Mouse (Mus musculus): ENCODE results near the gene Pdgfb. TPM values are rescaled to one million over a fixed set of nuclear protein-coding genes. Genes with fewer than 3 reads are reported as not detected.

The Pdgfb gene
- total RNA-seq, 4 experiments from 2014 or later, result 26.4 to 31.9 (median 28.1) TPM

DNA sequence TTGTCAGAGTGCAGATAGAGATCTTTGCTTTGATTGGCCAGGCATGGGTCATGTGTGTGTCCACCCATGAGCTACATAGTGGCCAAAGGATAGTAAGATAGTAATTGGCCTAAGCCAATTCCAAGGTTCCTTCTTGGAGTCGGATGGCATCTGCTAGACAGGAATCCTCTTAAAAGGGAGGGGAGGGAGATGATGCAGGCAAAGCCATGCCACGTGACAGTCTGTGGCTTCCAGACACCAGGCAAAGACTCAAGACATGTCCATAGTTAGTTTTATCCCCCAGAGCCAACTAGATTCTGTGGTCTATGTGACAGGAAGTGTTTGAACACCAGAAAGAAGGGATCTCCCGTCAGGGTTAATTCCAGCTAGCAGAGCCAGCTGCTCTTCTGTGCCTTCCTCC lies 56.4 kb downstream of the Pdgfb start:
- DNase-seq (ENCODE audit: low spot score in 2 of 2), result no peak

DNA sequence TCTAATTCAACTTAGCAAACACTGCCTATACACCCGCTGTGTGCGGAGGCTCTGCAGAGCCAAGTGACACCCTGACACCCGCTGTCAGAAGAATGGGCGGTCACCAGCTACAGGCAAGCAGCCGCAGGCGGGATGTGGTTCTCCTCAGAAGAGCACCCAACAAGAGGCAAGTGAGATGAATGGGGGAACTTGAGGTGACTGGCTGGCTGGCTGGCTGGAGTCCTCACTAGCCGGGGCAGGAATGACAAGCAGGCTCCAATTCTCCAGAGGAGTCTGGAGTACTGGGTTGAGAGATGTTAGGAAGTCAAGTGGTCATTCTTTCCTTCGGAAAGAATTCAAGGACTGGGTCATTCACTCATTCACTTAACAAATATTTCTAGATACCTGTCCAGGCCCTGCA lies 58.2 kb downstream of the Pdgfb start:
- no peak for DNase-seq (ENCODE audit: low spot score in 2 of 2)

DNA sequence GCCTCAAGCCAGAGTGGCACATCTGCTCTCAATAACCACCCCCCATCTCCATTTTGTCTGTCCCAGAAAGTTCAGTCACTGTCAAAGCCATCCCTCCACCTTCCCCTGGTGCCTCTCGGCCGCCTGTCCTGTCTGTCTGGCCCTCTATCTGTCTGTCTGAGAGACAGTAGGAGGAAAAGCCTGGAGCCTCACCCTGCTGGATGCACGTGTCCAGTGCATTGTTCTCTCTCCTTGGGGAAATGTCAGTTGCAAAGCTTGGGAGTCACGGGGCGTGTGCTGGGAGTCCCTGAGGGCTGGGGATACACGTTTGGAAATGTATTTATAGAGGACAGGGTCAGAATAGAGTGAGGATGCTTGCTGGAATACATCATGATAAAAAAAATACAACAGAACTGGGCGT lies 61.3 kb downstream of the Pdgfb start:
- no peak for DNase-seq (ENCODE audit: low spot score in 2 of 2)

DNA sequence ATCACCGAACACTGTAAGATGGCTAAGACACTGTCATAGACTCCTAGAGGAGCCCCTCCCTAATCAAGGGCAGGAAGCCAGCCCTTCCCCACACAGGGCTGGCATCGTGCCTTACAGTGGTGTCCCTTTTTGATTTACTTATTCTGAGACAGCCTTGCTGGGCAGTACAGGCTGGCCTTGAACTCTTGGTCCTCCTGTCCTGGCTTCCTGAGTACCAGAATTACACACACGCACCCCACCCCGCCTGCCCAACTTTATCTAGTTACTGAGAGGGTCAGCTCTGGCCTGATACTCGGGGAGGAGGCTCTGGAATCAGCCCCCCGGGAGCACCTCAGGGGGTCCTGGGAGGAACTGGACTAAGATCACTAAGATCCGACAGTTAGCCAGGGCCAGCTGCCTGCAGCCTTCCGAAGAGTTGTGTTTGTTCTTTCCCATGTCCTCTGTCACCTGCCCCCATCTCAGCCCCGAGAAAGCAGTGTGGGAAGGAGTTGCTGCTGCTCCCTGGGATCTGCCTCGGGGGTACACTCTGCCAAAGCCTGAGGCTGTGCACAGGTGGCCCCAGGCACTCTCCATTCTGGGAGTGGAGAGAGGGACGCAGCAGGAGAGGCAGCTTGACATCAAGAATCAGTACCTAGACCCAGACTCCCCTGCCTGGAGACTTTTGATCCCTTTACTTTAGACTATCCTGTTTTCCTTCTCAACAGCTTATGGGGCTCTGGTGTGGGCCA lies 62.1 kb downstream of the Pdgfb start:
- no peak for DNase-seq (ENCODE audit: low spot score in 2 of 2)

DNA sequence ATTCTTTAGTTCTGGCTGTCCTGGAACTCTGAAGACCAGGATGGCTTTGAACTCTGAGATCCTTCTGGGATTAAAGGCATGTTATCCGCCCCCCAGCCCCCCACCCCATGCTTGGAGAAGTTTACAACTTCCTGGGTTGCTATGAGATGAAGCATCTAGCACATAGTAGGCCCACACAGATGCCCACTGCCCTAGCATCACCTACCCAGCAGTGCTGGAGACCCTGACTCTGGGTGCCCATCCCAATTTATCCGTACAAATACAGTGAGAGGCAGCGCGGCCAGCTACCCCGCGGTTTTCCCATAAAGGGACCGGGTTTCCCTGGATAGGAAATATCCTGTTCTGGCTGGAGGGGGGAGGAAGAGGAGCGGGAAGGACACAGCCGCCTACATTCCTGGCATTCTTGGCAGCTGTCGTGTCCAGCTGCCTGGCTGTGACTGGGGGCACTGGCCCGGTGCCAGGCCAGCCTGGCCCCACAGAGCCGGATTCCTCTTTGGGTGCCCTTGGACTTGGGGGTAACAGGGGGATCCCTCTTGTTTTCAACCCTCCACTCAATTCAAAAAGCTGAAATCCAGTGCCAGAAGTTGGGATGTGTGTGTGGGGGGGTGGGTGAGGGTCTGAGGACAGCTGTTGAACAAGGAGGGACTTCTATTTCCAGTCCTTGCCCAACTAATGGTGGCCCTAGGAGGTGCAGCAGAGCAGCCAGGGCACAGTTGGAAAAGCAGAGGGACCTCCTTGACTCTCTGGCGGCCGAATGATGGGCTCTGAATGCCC lies 62.9 kb downstream of the Pdgfb start:
- no peak for DNase-seq (ENCODE audit: low spot score in 2 of 2)

DNA sequence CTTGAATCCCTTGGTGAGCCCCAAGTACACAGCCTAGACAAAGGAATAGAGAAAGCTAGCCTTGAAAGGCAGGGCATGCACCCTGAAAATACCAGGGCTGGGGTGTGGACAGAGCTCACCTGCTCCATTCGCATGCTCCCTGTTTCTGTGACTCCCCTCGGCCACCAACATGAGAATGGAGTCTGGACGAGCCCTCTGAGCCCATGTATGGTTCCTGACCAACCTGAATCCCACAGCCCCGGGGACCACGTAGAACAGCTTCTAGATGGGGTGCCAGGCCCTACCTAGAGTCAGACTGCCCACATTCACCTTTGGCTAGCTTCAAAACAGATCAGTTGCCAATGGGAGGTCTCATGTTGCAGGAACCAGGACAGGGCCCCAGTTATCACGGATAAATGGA lies 63.6 kb downstream of the Pdgfb start:
- no peak for DNase-seq (ENCODE audit: low spot score in 2 of 2)

DNA sequence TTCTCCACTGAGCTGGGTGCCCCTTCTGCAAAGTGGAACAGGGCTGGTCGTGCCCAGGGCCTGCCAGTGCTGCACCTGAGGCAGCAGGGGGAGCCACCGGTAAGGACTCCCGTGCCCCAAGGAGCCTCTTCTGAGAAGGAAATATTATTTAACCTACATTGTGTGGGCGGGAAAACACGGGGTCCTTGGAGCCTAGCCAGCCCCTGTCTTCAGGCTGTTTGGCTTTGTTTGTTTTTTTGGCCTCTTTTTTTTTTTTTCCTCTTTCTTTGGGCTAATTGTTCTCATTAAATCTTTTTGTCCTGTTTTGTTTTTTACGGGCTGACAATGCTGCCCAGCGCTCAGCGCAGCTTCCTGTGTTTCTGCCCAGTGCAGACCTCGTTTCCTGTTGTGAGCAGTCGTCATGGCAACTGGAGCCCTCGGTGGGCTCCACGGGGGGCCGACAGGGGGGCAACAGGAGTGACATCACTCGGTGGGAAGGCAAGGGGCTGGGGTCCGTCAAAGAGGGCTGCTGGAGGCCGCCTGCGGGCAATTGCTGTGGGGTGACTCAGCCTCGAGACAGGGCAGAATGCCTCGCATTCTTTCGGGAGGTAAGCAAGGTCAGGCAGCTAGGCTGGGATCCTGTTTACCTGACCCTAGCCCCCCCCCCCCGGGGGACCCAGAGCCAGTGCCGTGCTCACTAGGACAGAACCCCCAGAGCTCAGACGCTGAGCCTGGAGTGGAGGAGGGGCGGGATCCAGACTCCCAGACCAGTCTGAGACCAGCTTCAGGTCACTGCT lies 64.3 kb downstream of the Pdgfb start:
- no peak for DNase-seq (ENCODE audit: low spot score in 2 of 2)

DNA sequence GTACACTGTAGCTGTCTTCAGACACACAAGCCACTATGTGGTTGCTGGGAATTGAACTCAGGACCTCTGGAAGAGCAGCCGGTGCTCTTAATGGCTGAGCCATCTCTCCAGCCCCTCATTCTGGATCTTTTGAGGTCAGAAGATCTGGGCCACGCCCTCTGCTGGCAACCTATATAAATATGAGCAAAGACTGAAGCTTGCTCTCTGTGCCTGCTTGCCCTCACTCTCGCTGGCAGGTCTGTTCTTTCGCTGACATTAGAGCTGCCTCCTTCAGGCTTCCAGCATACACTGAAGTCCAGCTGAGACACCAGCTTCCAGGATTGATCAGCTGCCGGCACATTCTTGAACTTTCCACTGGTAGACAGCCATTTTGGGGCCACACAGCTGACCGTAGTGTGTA lies 67.1 kb downstream of the Pdgfb start:
- DNase-seq (ENCODE audit: low spot score in 2 of 2), result no peak

DNA sequence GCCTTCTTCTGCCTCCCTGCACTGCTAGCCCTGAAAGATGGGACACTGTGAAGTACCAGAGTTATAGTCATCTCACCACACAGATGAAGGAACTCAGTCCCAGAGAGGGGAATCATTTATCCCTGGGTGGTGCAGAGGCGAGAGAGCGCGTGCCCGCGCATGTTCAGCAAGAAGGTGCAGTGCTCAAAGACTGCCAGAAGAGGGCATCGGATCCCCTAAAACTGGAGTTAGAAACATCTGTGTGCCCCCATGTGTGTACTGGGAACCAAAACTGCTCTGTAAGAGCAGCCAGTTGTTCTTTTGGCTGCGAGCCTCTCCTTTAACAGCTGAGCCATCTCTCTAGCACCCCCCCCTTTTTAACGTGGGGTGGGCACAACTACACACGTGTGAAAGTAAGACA lies 68.0 kb downstream of the Pdgfb start:
- DNase-seq (ENCODE audit: low spot score in 2 of 2), result no peak

DNA sequence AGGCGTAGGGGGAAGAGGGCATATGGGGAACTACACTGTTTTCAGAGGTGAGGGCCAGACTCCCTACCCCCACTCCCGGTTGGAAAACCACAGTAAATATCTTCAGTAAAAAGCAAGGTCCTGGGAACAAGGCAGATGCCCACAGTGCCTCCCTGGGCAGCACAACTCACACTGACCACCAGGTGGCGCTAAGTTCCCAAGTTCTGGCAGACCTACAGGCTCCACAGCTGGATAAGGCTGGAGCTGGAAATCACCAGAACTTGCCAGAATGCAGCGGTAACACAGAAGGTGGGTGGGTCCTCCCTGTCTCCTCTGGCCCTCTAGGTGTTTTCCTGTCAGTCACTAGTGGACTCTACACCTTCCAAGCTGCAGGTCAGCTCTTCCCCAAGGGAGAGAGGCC lies 68.8 kb downstream of the Pdgfb start:
- DNase-seq (ENCODE audit: low spot score in 2 of 2), result peak; percentile 72 to 80

Small RNA genes within 50 kb of the gene (microRNA-seq; reads per million reads assigned to microRNA genes)
- gene Mir7213, result 2.2 to 2.3 reads per million in 2 experiments

Other genes with a start within 250 kb of the Pdgfb start
- gene Dnal4, start 237.1 kb downstream of the Pdgfb start, total RNA-seq (2022), result 10 to 100 TPM; 49.3 to 56.8 (median 52.9) TPM
- 100 to 1,000 TPM; 506 to 553 (median 527) TPM for gene Nptxr, start 210.2 kb downstream of the Pdgfb start, total RNA-seq (2022)
- gene Npcd, start 180.7 kb downstream of the Pdgfb start, total RNA-seq (2022), result 10 to 100 TPM; 14.8 to 25.9 (median 19.3) TPM
- gene Cbx6, start 180.3 kb downstream of the Pdgfb start, total RNA-seq (2022), result 100 to 1,000 TPM; 293 to 319 (median 310) TPM
- 1 to 10 TPM; 4.3 to 8.1 (median 6.0) TPM for gene Apobec3, start 123.3 kb downstream of the Pdgfb start, total RNA-seq (2022)
- 10 to 100 TPM; 51.4 to 59.9 (median 55.5) TPM for gene Cbx7, start 43.9 kb downstream of the Pdgfb start, total RNA-seq (2022)
- 100 to 1,000 TPM; 430 to 460 (median 440) TPM for gene Syngr1, start 76.4 kb upstream of the Pdgfb start, total RNA-seq (2022)
- 100 to 1,000 TPM; 506 to 560 (median 527) TPM for gene Rpl3, start 76.9 kb upstream of the Pdgfb start, total RNA-seq (2022)
- gene Tab1, start 118.2 kb upstream of the Pdgfb start, total RNA-seq (2022), result 10 to 100 TPM; 24.4 to 30.0 (median 26.9) TPM
- gene Mgat3, start 158.7 kb upstream of the Pdgfb start, total RNA-seq (2022), result 100 to 1,000 TPM; 118 to 134 (median 124) TPM
- gene Mief1, start 219.0 kb upstream of the Pdgfb start, total RNA-seq (2022), result 10 to 100 TPM; 30.2 to 33.7 (median 30.9) TPM
- gene AC140267.1, start 220.9 kb upstream of the Pdgfb start, total RNA-seq (2022), result 10 to 100 TPM in 2 of 4 experiments, 1 to 10 TPM in 2; 6.0 to 10.8 (median 9.5) TPM
- gene Atf4, start 240.2 kb upstream of the Pdgfb start, total RNA-seq (2022), result 100 to 1,000 TPM in 3 of 4 experiments, 10 to 100 TPM in 1; 98.1 to 118 (median 107) TPM
- gene Rps19bp1, start 249.3 kb upstream of the Pdgfb start, total RNA-seq (2022), result 10 to 100 TPM; 32.5 to 39.3 (median 38.4) TPM